Mouse (Mus musculus) myocyte (in vitro differentiated cells): ENCODE results near the gene 6330403K07Rik. TPM values are rescaled to one million over a fixed set of nuclear protein-coding genes. Genes with fewer than 3 reads are reported as not detected.
A peak's percentile ranks its signal among the peaks of the same experiment; 100 is the strongest.

ENCODE experiments used
- H3K27me3 ChIP-seq: one replicate; pipeline ENCODE4 v1.6.1; 2011; ENCODE audit not compliant: control insufficient read depth, insufficient read depth, insufficient read length
- H3K36me3 ChIP-seq: one replicate; pipeline ENCODE4 v1.6.1; 2011; ENCODE audit not compliant: control insufficient read depth, insufficient read depth
- H3K4me2 ChIP-seq: one replicate; pipeline ENCODE4 v1.6.1; 2011; ENCODE audit warnings: low read depth, control low read depth
- H3K4me3 ChIP-seq: one replicate; pipeline ENCODE4 v1.5.1; 2011; ENCODE audit warnings: mild to moderate bottlenecking, control low read depth, moderate library complexity
- H3K79me2 ChIP-seq: one replicate; pipeline ENCODE4 v1.6.1; 2011; ENCODE audit not compliant: control insufficient read depth, insufficient read depth
- H3ac ChIP-seq: one replicate; pipeline ENCODE4 v1.6.1; 2011; ENCODE audit not compliant: control insufficient read depth, insufficient read length
- CEBPB ChIP-seq: IDR thresholded peaks from 2 replicates; pipeline ENCODE4 v1.6.1; 2011; ENCODE audit warnings: mild to moderate bottlenecking, moderate library complexity; ENCODE audit not compliant: poor library complexity, insufficient read depth, severe bottlenecking
- E2F4 ChIP-seq: IDR thresholded peaks from one replicate; pipeline ENCODE4 v1.6.1; 2011; ENCODE audit warnings: mild to moderate bottlenecking, control low read depth, moderate library complexity; ENCODE audit not compliant: insufficient read depth
- MAX ChIP-seq: IDR thresholded peaks from one replicate; pipeline ENCODE4 v1.6.1; 2011; ENCODE audit warnings: low read depth, mild to moderate bottlenecking, control low read depth
- MYOD1 ChIP-seq, 3 experiments: IDR thresholded peaks; one replicate each; pipeline ENCODE4 v1.6.1; 2011; ENCODE audit warnings: control low read depth in 2 of 3, low read depth in 2 of 3, mild to moderate bottlenecking in 2 of 3, moderate library complexity in 1 of 3; ENCODE audit not compliant: insufficient read length in 2 of 3, control insufficient read depth in 1 of 3
- MYOG ChIP-seq, 3 experiments: IDR thresholded peaks; one replicate each; pipeline ENCODE4 v1.6.1; 2011; ENCODE audit warnings: control low read depth in 2 of 3, low read depth in 2 of 3, mild to moderate bottlenecking in 2 of 3; ENCODE audit not compliant: insufficient read length in 2 of 3, control insufficient read depth in 1 of 3, insufficient read depth in 1 of 3
- POLR2A ChIP-seq: IDR thresholded peaks from one replicate; pipeline ENCODE4 v1.6.1; 2011; ENCODE audit warnings: low read depth, mild to moderate bottlenecking, control low read depth, moderate library complexity; ENCODE audit not compliant: insufficient read length
- POLR2AphosphoS2 ChIP-seq: IDR thresholded peaks from one replicate; pipeline ENCODE4 v1.6.1; 2011; ENCODE audit warnings: low read depth, control low read depth; ENCODE audit not compliant: insufficient read length
- REST ChIP-seq: IDR thresholded peaks from one replicate; pipeline ENCODE4 v1.6.1; 2011; ENCODE audit warnings: mild to moderate bottlenecking, control low read depth, moderate library complexity; ENCODE audit not compliant: insufficient read depth, insufficient read length
- SRF ChIP-seq: IDR thresholded peaks from one replicate; pipeline ENCODE4 v1.6.1; 2011; ENCODE audit warnings: low read depth; ENCODE audit not compliant: control insufficient read depth, insufficient read length
- TCF12 ChIP-seq: IDR thresholded peaks from one replicate; pipeline ENCODE4 v1.6.1; 2011; ENCODE audit warnings: mild to moderate bottlenecking, control low read depth; ENCODE audit not compliant: poor library complexity, insufficient read depth, severe bottlenecking
- TCF3 ChIP-seq: IDR thresholded peaks from one replicate; pipeline ENCODE4 v1.6.1; 2011; ENCODE audit warnings: low read depth, control low read depth; ENCODE audit not compliant: insufficient read length
- USF1 ChIP-seq: IDR thresholded peaks from one replicate; pipeline ENCODE4 v1.6.1; 2011; ENCODE audit warnings: low read depth, mild to moderate bottlenecking, control low read depth, moderate library complexity
- polyA plus RNA-seq: library from polyadenylated mRNA; unstranded; fragments of >200 nt; fragmentation: generic; extraction: Trizol; gene quantifications from one replicate; pipeline ENCODE4 v1.2.1, GENCODE M21; 2012; ENCODE audit warnings: missing spikeins

Gene 6330403K07Rik
- polyA plus RNA-seq, 1 experiment: 0.11 TPM

GRCm38 (mm10) chr11:71007026-71007425 is 26.3 kb downstream of the 6330403K07Rik start:
- Histone ChIP-seq H3ac (no peak overlapping the region), H3K27me3 (no peaks in the 10 kb centered on the region), H3K79me2 (peaks cover 17% of the 10 kb centered on the region), H3K4me2 (no peak overlapping the region), H3K4me3 (no peak overlapping the region), H3K36me3 (peaks cover 11% of the 10 kb centered on the region)
- TF ChIP-seq POLR2A: no peak
- no peak for TF ChIP-seq MAX
- no peak for TF ChIP-seq MYOD1 (IDR thresholded peaks at IDR 0.05; ENCODE audit: control insufficient read depth in 1 of 3, insufficient read length in 2 of 3, low read depth in 2 of 3)
- TF ChIP-seq MYOG (IDR thresholded peaks at IDR 0.05; ENCODE audit: control insufficient read depth in 1 of 3, insufficient read depth in 1 of 3, insufficient read length in 2 of 3, low read depth in 2 of 3): no peak

GRCm38 (mm10) chr11:71005046-71005445 is 28.3 kb downstream of the 6330403K07Rik start:
- peak overlapping the region; percentile 68 for H3K4me3 ChIP-seq

GRCm38 (mm10) chr11:71004316-71004773 is 29.0 kb downstream of the 6330403K07Rik start, which contains the start of gene Dhx33:
Gene Dhx33, minus strand, starts transcription at chr11:71004437.
- peak within 1 kb of the TSS; percentile 68 for H3K4me3 ChIP-seq
- peaks cover 7% of the 10 kb centered on the region for H3K36me3 ChIP-seq
- H3ac ChIP-seq: peak within 1 kb of the TSS; percentile 54
- TF ChIP-seq E2F4 (no peak), MYOD1 (IDR thresholded peaks at IDR 0.05; ENCODE audit: control insufficient read depth in 1 of 3, insufficient read length in 2 of 3, low read depth in 2 of 3) (no peak), POLR2A (peak; percentile 85), POLR2AphosphoS2 (peak; percentile 90), MAX (peak; percentile 91), CEBPB (peak; percentile 94), REST (no peak), SRF (peak; percentile 64), MYOG (IDR thresholded peaks at IDR 0.05; ENCODE audit: control insufficient read depth in 1 of 3, insufficient read depth in 1 of 3, insufficient read length in 2 of 3, low read depth in 2 of 3) (no peak), TCF12 (no peak), TCF3 (no peak), USF1 (peak; percentile 69)
- peak within 1 kb of the TSS; percentile 91 for H3K4me2 ChIP-seq
- H3K27me3 ChIP-seq: no peaks in the 10 kb centered on the region
- H3K79me2 ChIP-seq: peaks cover 33% of the 10 kb centered on the region

More at GRCm38 (mm10) chr11:71005046-71005445, 28.3 kb downstream of the 6330403K07Rik start:
- H3K79me2 ChIP-seq: peaks cover 28% of the 10 kb centered on the region
- H3ac ChIP-seq: no peak overlapping the region
- no peak for TF ChIP-seq TCF3
- peak; percentile 9 for TF ChIP-seq POLR2AphosphoS2
- peak overlapping the region; percentile 71 for H3K4me2 ChIP-seq
- peaks cover 4% of the 10 kb centered on the region for H3K36me3 ChIP-seq
- H3K27me3 ChIP-seq: no peaks in the 10 kb centered on the region

GRCm38 (mm10) chr11:71003611-71004315 is 29.6 kb downstream of the 6330403K07Rik start:
- H3K4me3 ChIP-seq: peak overlapping the region; percentile 68

GRCm38 (mm10) chr11:71001167-71001566 is 32.1 kb downstream of the 6330403K07Rik start:
- TF ChIP-seq USF1: no peak
- TF ChIP-seq MYOD1 (IDR thresholded peaks at IDR 0.05; ENCODE audit: control insufficient read depth in 1 of 3, insufficient read length in 2 of 3, low read depth in 2 of 3): no peak
- TF ChIP-seq POLR2AphosphoS2: no peak
- no peak for TF ChIP-seq POLR2A
- no peak for TF ChIP-seq REST
- TF ChIP-seq SRF: no peak
- TF ChIP-seq CEBPB: no peak
- no peak for TF ChIP-seq TCF3
- no peak for TF ChIP-seq MYOG (IDR thresholded peaks at IDR 0.05; ENCODE audit: control insufficient read depth in 1 of 3, insufficient read depth in 1 of 3, insufficient read length in 2 of 3, low read depth in 2 of 3)
- no peak for TF ChIP-seq E2F4
- TF ChIP-seq TCF12: no peak
- H3K27me3 ChIP-seq: no peaks in the 10 kb centered on the region
- no peak overlapping the region for H3K4me2 ChIP-seq
- H3K4me3 ChIP-seq: no peak overlapping the region
- H3K79me2 ChIP-seq: peaks cover 37% of the 10 kb centered on the region
- no peak overlapping the region for H3ac ChIP-seq
- peaks cover 29% of the 10 kb centered on the region for H3K36me3 ChIP-seq

More at GRCm38 (mm10) chr11:71003611-71004315, 29.6 kb downstream of the 6330403K07Rik start:
- no peak for TF ChIP-seq SRF
- no peak for TF ChIP-seq TCF12
- no peak for TF ChIP-seq MAX
- no peak for TF ChIP-seq CEBPB
- no peak for TF ChIP-seq TCF3
- TF ChIP-seq POLR2AphosphoS2: no peak
- no peak for TF ChIP-seq E2F4
- TF ChIP-seq MYOD1 (IDR thresholded peaks at IDR 0.05; ENCODE audit: control insufficient read depth in 1 of 3, insufficient read length in 2 of 3, low read depth in 2 of 3): no peak
- TF ChIP-seq POLR2A: no peak
- TF ChIP-seq USF1: no peak
- no peak for TF ChIP-seq REST
- no peak for TF ChIP-seq MYOG (IDR thresholded peaks at IDR 0.05; ENCODE audit: control insufficient read depth in 1 of 3, insufficient read depth in 1 of 3, insufficient read length in 2 of 3, low read depth in 2 of 3)
- H3K4me2 ChIP-seq: peak overlapping the region; percentile 91
- peaks cover 13% of the 10 kb centered on the region for H3K36me3 ChIP-seq
- peaks cover 33% of the 10 kb centered on the region for H3K79me2 ChIP-seq
- H3K27me3 ChIP-seq: no peaks in the 10 kb centered on the region
- peak overlapping the region; percentile 54 for H3ac ChIP-seq
